Mouse (Mus musculus): ENCODE data around the gene Ern1. TPM values are rescaled to one million over a fixed set of nuclear protein-coding genes. Genes with fewer than 3 reads are reported as not detected.

The Ern1 gene
- polyA plus RNA-seq, 1 experiment from 2014 or later, result 6.3 TPM

- H3K27ac ChIP-seq (replicated peaks), result no peak overlapping the region
- no peak overlapping the region for H3K4me3 ChIP-seq (replicated peaks)
- no peak overlapping the region for H3K4me2 ChIP-seq (replicated peaks)
- ATAC-seq (ENCODE audit: insufficient number of reproducible peaks, low FRiP score, low TSS enrichment, low read depth), result no peak
- no peaks in the 10 kb centered on the region for H3K27me3 ChIP-seq
- no peaks in the 10 kb centered on the region for H3K4me1 ChIP-seq
- no peaks in the 10 kb centered on the region for H3K9me3 ChIP-seq (replicated peaks)
- whole genome bisulfite sequencing, result 79% methylated on average over 2 of the region's 2 CpGs
- no peak overlapping the region for H3K9ac ChIP-seq
- peaks cover 7% of the 10 kb centered on the region; the same call in 1 of the 2 replicates for H3K36me3 ChIP-seq
Measured at GRCm38 (mm10) chr11:106428556-106428955, 59.1 kb downstream of the Ern1 start.

GRCm38 (mm10) chr11:106428106-106428505 is 59.5 kb downstream of the Ern1 start:
- Histone ChIP-seq H3K4me2 (replicated peaks) (no peak overlapping the region), H3K9me3 (replicated peaks) (no peaks in the 10 kb centered on the region), H3K4me1 (no peaks in the 10 kb centered on the region), H3K36me3 (peaks cover 9% of the 10 kb centered on the region; the same call in 1 of the 2 replicates), H3K9ac (no peak overlapping the region), H3K27me3 (no peaks in the 10 kb centered on the region), H3K4me3 (replicated peaks) (no peak overlapping the region), H3K27ac (replicated peaks) (no peak overlapping the region)
- WGBS, result 68% methylated on average over 4 of the region's 4 CpGs
- no peak for ATAC-seq (ENCODE audit: insufficient number of reproducible peaks, low FRiP score, low TSS enrichment, low read depth)

- Histone ChIP-seq H3K27ac (replicated peaks) (no peak overlapping the region), H3K9ac (no peak overlapping the region), H3K27me3 (no peaks in the 10 kb centered on the region), H3K9me3 (replicated peaks) (no peaks in the 10 kb centered on the region), H3K36me3 (peaks cover 17% of the 10 kb centered on the region), H3K4me2 (replicated peaks) (no peak overlapping the region), H3K4me1 (no peaks in the 10 kb centered on the region), H3K4me3 (replicated peaks) (no peak overlapping the region)
- WGBS, result 91% methylated on average over 4 of the region's 4 CpGs
- ATAC-seq (ENCODE audit: insufficient number of reproducible peaks, low FRiP score, low TSS enrichment, low read depth), result no peak
Measured at GRCm38 (mm10) chr11:106426447-106426846, 61.2 kb downstream of the Ern1 start.

- H3K4me3 ChIP-seq (replicated peaks), result no peak overlapping the region
- no peaks in the 10 kb centered on the region for H3K4me1 ChIP-seq
- no peak overlapping the region for H3K27ac ChIP-seq (replicated peaks)
- H3K27me3 ChIP-seq, result no peaks in the 10 kb centered on the region
- H3K9ac ChIP-seq, result no peak overlapping the region
- H3K9me3 ChIP-seq (replicated peaks), result no peaks in the 10 kb centered on the region
- H3K36me3 ChIP-seq, result peaks cover 17% of the 10 kb centered on the region
- WGBS, result 83% methylated on average over 5 of the region's 5 CpGs
- ATAC-seq (ENCODE audit: insufficient number of reproducible peaks, low FRiP score, low TSS enrichment, low read depth), result no peak
- no peak overlapping the region for H3K4me2 ChIP-seq (replicated peaks)
Measured at GRCm38 (mm10) chr11:106425201-106425600, 62.5 kb downstream of the Ern1 start.

DNA sequence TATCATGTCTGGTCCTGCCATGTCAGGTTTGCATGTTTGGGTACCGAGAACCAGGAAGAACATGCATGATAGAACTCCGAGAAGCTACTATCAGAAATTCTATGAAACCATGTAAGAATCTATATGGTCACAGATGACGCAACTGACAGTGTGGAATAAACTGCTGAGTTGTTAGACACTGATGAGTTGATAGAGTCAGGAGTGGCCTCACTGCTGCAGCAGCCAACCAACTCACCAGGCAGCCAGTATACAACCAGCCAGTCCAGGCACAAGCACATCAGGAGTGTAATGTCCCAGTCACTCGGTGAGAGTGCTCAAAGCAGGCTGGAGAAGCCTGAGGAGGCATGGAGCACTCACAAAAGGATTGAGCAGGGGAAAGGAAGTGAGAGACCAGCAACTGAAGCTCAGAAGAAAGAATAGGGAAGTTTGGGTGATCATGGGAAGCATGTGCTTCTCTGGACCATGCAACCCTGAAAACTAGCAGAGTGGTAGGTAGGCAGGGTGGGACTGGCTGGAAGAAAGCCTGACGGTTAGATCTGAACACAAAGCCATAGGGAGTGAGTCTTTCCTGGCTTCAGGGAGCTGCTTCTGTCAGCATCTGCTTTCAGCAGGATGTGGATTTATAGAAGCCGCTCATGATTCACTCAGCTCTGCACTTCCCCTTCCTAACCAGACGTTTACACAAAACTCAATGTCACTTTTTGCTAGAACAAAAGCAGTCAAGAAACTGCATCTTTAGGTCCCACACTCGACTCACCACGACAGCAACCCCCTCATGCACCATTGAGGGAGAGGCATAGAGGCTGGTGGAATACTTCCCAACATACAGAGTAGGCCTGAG is 68.2 kb downstream of the Ern1 start:
- no peaks in the 10 kb centered on the region for H3K4me1 ChIP-seq
- 74% methylated on average over 9 of the region's 9 CpGs for WGBS
- H3K9me3 ChIP-seq (replicated peaks), result no peaks in the 10 kb centered on the region
- no peak overlapping the region for H3K9ac ChIP-seq
- H3K4me3 ChIP-seq (replicated peaks), result no peak overlapping the region
- no peaks in the 10 kb centered on the region for H3K27me3 ChIP-seq
- H3K27ac ChIP-seq (replicated peaks), result no peak overlapping the region; the same call in 1 of the 2 replicates
- no peak for ATAC-seq (ENCODE audit: insufficient number of reproducible peaks, low FRiP score, low TSS enrichment, low read depth)
- H3K4me2 ChIP-seq (replicated peaks), result no peak overlapping the region
- H3K36me3 ChIP-seq, result peaks cover 15% of the 10 kb centered on the region

- H3K9ac ChIP-seq, result no peak overlapping the region
- WGBS, result 38% methylated on average over 4 of the region's 4 CpGs
- no peak overlapping the region for H3K4me3 ChIP-seq (replicated peaks)
- ATAC-seq (ENCODE audit: insufficient number of reproducible peaks, low FRiP score, low TSS enrichment, low read depth), result no peak; the same call in 1 of the 2 replicates
- no peaks in the 10 kb centered on the region for H3K27me3 ChIP-seq
- no peak overlapping the region for H3K4me2 ChIP-seq (replicated peaks)
- H3K9me3 ChIP-seq (replicated peaks), result no peaks in the 10 kb centered on the region
- H3K36me3 ChIP-seq, result peaks cover 15% of the 10 kb centered on the region
- no peak overlapping the region for H3K27ac ChIP-seq (replicated peaks)
- no peaks in the 10 kb centered on the region for H3K4me1 ChIP-seq
Measured at GRCm38 (mm10) chr11:106418622-106419196, 68.9 kb downstream of the Ern1 start.

GRCm38 (mm10) chr11:106417860-106418259 is 69.8 kb downstream of the Ern1 start:
- 84% methylated on average over 2 of the region's 2 CpGs for WGBS
- Histone ChIP-seq H3K4me2 (replicated peaks) (no peak overlapping the region), H3K9ac (no peak overlapping the region), H3K4me1 (no peaks in the 10 kb centered on the region), H3K27me3 (no peaks in the 10 kb centered on the region), H3K36me3 (peaks cover 16% of the 10 kb centered on the region), H3K4me3 (replicated peaks) (no peak overlapping the region), H3K9me3 (replicated peaks) (no peaks in the 10 kb centered on the region), H3K27ac (replicated peaks) (no peak overlapping the region)
- no peak for ATAC-seq (ENCODE audit: insufficient number of reproducible peaks, low FRiP score, low TSS enrichment, low read depth)

GRCm38 (mm10) chr11:106416331-106416730 is 71.3 kb downstream of the Ern1 start:
- no peak overlapping the region for H3K4me2 ChIP-seq (replicated peaks)
- no peaks in the 10 kb centered on the region for H3K9me3 ChIP-seq (replicated peaks)
- WGBS, result 68% methylated on average over 3 of the region's 3 CpGs
- no peak overlapping the region for H3K27ac ChIP-seq (replicated peaks)
- peaks cover 17% of the 10 kb centered on the region for H3K36me3 ChIP-seq
- no peaks in the 10 kb centered on the region for H3K4me1 ChIP-seq
- H3K4me3 ChIP-seq (replicated peaks), result no peak overlapping the region
- no peak overlapping the region for H3K9ac ChIP-seq
- H3K27me3 ChIP-seq, result no peaks in the 10 kb centered on the region
- ATAC-seq (ENCODE audit: insufficient number of reproducible peaks, low FRiP score, low TSS enrichment, low read depth), result no peak

GRCm38 (mm10) chr11:106412641-106413360 is 74.9 kb downstream of the Ern1 start:
- Histone ChIP-seq H3K27me3 (no peaks in the 10 kb centered on the region), H3K4me2 (replicated peaks) (no peak overlapping the region), H3K9me3 (replicated peaks) (no peaks in the 10 kb centered on the region), H3K27ac (replicated peaks) (no peak overlapping the region), H3K36me3 (peaks cover 27% of the 10 kb centered on the region), H3K4me3 (replicated peaks) (no peak overlapping the region), H3K9ac (no peak overlapping the region), H3K4me1 (no peaks in the 10 kb centered on the region)
- WGBS, result 84% methylated on average over 3 of the region's 3 CpGs
- no peak for ATAC-seq (ENCODE audit: insufficient number of reproducible peaks, low FRiP score, low TSS enrichment, low read depth)

DNA sequence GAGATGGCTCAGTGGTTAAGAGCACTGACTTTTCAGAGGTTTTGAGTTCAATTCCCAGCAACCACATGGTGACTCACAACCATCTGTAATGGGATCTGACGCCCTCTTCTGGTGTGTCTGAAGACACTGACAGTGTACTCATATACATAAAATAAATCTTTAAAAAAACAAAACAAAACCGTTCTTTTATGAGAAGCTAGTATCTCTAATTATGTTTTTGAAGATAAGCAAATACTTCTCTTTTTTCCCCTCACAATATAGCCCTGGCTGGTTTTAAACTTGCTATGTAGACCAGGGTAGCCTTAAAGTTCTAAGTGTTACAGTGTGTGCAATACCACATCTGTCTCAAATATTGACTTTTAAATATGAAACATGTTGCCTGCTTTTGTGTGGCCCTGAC is 76.5 kb downstream of the Ern1 start:
- Histone ChIP-seq H3K27ac (replicated peaks) (no peak overlapping the region), H3K4me1 (no peaks in the 10 kb centered on the region), H3K27me3 (no peaks in the 10 kb centered on the region), H3K9ac (no peak overlapping the region), H3K36me3 (peaks cover 38% of the 10 kb centered on the region), H3K4me2 (replicated peaks) (no peak overlapping the region), H3K9me3 (replicated peaks) (no peaks in the 10 kb centered on the region), H3K4me3 (replicated peaks) (no peak overlapping the region)
- WGBS, result 83% methylated on average over 2 of the region's 2 CpGs
- ATAC-seq (ENCODE audit: insufficient number of reproducible peaks, low FRiP score, low TSS enrichment, low read depth), result no peak

GRCm38 (mm10) chr11:106410507-106410906 is 77.1 kb downstream of the Ern1 start:
- WGBS, result 78% methylated on average over 3 of the region's 3 CpGs
- no peaks in the 10 kb centered on the region for H3K27me3 ChIP-seq
- H3K27ac ChIP-seq (replicated peaks), result no peak overlapping the region
- ATAC-seq (ENCODE audit: insufficient number of reproducible peaks, low FRiP score, low TSS enrichment, low read depth), result no peak
- H3K9ac ChIP-seq, result no peak overlapping the region
- H3K4me1 ChIP-seq, result no peaks in the 10 kb centered on the region
- H3K4me3 ChIP-seq (replicated peaks), result no peak overlapping the region
- no peak overlapping the region for H3K4me2 ChIP-seq (replicated peaks)
- H3K9me3 ChIP-seq (replicated peaks), result no peaks in the 10 kb centered on the region
- peaks cover 45% of the 10 kb centered on the region for H3K36me3 ChIP-seq

Data from embryonic facial prominence, embryonic 15.5 days (tissue).